Mouse (Mus musculus) heart, postnatal 0 days (tissue): ENCODE data around the gene Btbd11.

ENCODE experiments used
- CTCF ChIP-seq: IDR thresholded peaks from 2 replicates; pipeline ENCODE4 v1.5.1; 2016; ENCODE audit warnings: antibody characterized with exemption, control low read depth, low read depth
- EP300 ChIP-seq: IDR thresholded peaks from 2 replicates; pipeline ENCODE4 v1.6.1; 2016; ENCODE audit warnings: antibody characterized with exemption, low read depth

DNA sequence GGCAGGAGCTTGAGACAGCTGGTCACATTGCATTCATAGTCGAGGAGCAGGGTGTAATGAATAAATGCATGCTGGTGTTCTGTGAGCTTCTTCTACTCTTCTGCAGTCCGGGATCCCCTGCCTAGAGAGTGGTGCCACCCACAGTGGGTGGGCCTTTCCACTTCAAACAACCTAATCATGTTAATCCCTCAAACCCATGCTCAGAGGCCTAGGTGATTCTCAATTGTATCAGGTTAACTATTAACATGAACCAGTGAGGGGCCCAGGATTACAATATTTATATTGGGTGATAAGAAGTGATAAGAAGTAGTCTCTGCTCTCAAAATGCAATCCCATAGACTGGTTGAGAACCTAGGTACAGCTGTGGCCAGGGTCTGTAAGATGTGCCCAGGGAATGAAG, 39.1 kb downstream of the Btbd11 start:
- no peak for TF ChIP-seq EP300
- no peak for TF ChIP-seq CTCF
